Mouse (Mus musculus) heart, adult 11 months (tissue): ENCODE measurements around the gene Polr3h.

ENCODE experiments used
- DNase-seq: peaks from one replicate; pipeline ENCODE4 v3.0.0; 2022

Polr3h gene

DNA sequence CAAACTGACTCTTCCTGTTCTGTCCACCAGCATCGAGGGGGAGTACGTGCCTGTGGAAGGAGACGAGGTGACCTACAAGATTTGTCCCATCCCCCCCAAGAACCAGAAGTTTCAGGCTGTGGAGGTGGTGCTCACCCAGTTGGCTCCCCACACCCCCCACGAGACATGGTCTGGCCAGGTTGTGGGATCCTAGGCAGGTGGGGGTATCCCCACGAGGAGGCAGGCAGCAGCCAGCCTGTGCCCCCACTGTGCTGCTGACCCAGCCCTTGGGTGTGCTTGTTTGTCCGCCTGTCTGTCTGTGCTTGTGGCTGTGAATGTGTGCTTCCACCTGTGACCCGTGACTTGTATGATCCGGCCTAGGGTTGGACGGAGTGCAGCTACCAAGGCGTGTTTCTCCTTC is 23.0 kb upstream of the Polr3h start:
- peak; percentile 85 for DNase-seq

DNA sequence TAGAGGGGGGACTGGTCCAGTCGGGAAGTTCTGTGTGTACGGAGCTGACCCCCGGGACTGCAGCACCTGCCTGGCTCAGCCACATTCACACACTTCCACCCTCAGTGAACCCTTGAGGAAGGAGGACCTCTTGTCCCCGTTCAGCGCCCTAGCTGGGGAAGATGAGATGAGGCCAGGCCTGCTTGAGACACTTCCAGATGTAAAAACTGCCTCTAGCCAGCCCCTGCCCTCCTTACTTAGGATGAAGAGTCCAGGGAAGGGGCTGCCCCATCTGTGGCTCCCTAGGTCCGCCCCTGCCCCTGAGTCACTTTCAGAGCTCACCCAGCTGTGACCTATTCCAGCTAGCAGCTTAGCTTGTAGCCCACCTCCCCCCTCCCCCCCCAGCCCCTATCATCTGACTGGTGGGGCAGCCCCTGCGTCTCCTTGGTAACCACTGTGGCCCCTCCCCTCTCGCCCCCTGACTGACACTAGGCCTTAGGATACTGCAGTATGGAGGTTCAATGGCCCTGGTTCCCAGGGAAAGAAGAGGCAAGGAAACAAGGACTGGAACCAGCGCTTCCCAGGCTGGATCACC is 17.2 kb upstream of the Polr3h start:
- no peak for DNase-seq

DNA sequence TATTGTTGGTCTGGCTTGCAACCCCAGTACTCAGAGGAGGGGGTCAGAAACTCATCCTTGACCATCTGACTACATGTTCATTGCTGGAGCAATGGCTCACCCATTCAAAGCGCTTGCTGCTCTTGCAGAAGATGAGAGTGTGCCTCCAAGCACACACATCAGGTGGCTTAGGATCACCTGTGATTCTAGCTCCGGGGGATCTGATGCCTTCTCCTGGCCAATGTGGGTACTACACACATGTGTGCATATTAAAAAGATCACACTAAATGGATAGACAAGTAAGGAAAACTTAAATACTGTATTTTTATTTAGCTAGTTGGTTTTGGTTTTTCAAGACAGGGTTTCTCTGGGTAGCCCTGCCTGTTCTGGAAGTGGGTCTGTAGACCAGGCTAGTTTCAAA is 15.0 kb upstream of the Polr3h start:
- no peak for DNase-seq

GRCm38 (mm10) chr15:81940219-81940618 is 14.2 kb upstream of the Polr3h start:
- peak; percentile 85 for DNase-seq

DNA sequence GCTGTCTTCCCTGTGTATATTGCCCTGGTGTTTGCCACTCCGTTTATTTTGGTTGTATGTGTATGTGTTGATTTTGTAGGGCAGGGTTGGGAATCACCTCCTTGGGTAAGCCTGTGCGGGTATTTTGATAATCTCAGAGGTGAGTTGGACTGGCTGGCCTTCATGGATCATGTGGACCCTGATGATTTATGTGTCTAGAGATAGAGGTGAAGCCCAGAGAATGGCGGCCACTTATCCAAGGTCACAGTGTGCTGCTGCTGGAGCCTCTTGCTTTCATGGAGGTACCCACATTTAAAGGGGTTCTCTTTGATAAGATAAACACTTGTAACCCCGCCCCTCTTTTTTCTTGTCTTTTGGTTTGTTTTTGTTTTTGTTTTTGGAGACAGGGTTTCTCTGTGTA is 13.7 kb upstream of the Polr3h start:
- DNase-seq, result peak; percentile 91

DNA sequence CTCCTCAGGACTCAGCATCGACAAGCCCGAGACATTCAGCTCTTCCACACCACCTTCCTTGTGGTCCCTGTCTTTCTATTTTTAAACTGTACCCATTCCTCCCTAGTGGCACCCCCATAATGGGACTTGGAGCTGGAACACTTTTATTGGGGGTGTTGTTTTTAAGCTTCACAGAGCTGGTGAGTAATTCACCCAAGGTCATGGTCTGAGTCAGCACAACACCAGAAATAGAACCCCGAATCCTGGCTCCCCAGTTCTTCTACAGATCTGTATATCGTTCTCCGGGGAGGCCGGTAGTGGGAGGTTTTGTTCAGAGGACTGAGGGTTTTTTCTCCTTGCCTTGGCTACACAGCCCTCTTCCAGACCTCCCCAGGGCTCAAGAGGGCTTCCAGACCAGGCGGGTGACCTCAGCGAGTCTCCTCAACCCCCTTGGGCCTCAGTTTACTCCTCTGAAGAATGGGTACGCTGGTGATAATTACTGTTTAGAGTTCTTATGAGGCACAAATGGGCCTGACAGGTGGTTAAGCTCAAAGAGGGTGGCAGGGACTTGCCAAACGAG is 13.2 kb upstream of the Polr3h start:
- DNase-seq, result peak; percentile 89

GRCm38 (mm10) chr15:81938246-81938645 is 12.2 kb upstream of the Polr3h start:
- DNase-seq, result peak; percentile 93

- peak; percentile 98 for DNase-seq
Observed at GRCm38 (mm10) chr15:81937098-81937972, 11.3 kb upstream of the Polr3h start.

- DNase-seq, result peak; percentile 95
Observed at GRCm38 (mm10) chr15:81936679-81937078, 10.6 kb upstream of the Polr3h start, which contains the start of gene Csdc2. Csdc2 (plus strand) TSS chr15:81936759.

- no peak for DNase-seq
Observed at GRCm38 (mm10) chr15:81935869-81936637, 10.0 kb upstream of the Polr3h start.

GRCm38 (mm10) chr15:81933986-81934385 is 7.9 kb upstream of the Polr3h start:
- peak; percentile 84 for DNase-seq

DNA sequence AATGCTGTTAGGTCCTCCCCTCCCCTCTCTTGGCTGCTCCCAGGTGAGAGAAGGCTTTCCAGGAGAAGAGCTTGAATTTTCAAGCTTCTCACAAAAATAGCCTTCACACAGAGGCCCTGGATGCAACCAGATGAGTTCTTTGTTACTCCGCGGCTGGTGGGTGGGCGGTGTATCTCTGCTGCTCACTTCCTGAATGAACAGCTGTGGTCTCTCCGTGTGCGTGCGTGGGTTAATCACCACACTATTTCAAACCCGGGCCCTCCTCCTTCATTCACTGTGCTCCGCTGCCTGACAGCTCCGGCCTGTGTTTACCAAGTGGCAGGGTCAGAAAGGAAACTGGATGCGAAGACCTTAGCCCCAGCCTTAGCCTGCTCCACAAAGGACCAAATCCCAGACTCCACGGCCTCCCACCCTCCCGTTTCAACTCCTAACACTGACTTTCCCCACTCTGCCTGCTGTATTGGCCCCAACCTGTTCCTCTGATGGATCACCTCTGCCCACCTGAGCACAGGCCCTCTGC is 7.0 kb upstream of the Polr3h start:
- peak; percentile 93 for DNase-seq

DNA sequence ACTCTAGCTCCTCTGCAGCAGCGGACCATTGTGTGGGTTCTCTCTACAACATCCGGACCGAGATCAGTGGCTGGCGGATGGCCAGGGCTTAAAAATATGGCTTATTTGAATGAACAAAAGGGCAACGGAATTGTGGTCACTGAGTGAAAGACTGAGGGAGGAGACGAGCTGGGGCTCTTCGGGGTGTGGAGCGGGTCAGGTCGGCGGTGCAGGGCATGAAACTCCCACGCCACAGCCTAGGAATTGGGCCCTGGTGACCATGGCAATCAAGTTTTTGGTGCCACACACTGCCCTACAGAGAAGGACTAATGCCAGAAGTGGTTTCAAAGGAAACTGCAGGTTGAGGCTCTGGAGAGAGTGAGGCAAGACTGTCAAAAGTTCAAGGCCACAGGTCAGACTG is 2.2 kb upstream of the Polr3h start:
- peak; percentile 94 for DNase-seq

GRCm38 (mm10) chr15:81927741-81928140 is 1.7 kb upstream of the Polr3h start:
- DNase-seq, result no peak

DNA sequence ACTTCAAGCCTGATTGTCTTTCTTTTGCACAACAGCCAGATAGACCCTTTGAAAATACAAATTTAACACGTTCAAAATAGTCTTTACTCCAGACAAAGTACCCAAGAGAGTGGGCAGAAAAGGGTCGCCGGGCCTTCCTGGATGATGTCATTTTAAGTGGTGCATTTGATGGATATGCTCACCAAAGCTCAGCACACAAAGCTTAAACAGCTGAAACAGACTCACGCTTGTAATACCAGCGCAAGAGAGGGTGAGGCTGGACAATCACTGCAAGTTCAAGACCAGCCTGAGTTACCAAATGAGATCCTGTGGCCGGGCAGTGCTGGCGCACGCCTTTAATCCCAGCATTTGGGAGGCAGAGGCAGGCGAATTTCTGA is 394 bp upstream of the Polr3h start:
- DNase-seq, result no peak

DNA sequence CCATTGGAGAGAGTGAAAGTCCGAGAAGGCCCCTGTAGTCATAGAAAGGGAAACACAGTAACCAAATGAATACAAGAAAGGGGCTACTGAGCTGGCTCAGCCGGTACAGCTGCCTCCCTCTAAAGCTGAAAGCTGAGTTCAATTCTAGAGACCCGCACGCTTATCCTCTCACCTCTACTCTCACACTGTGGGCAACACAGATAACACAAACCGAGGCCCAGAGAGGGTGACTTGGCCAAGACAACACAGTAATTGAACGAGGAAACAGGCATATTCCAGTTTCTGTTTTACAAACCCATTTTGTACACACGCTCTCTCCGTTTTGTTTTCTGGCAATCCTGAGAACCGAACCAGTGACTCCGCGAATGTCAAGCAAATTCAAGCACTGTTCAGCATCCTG is 1.1 kb downstream of the Polr3h start:
- DNase-seq, result peak; percentile 88

DNA sequence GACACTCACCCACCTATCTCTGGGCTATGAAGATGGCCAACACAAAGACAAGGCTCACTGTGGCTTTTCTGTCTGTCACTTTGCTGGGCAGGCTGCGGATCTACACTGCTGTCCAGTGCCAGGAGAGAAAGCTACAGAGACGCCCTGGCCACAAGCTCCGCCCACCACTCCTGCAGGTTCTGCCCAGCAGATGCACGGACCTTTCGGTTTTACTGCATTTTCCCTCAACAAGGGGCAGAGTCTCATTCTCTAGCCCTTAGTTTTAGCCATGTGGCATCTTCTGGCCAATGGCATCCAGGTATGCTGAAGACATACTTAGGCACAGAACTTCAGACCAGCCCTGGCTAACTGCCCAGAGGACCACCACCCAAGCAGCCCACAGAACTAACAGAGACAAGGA is 4.8 kb downstream of the Polr3h start:
- DNase-seq, result peak; percentile 89

DNA sequence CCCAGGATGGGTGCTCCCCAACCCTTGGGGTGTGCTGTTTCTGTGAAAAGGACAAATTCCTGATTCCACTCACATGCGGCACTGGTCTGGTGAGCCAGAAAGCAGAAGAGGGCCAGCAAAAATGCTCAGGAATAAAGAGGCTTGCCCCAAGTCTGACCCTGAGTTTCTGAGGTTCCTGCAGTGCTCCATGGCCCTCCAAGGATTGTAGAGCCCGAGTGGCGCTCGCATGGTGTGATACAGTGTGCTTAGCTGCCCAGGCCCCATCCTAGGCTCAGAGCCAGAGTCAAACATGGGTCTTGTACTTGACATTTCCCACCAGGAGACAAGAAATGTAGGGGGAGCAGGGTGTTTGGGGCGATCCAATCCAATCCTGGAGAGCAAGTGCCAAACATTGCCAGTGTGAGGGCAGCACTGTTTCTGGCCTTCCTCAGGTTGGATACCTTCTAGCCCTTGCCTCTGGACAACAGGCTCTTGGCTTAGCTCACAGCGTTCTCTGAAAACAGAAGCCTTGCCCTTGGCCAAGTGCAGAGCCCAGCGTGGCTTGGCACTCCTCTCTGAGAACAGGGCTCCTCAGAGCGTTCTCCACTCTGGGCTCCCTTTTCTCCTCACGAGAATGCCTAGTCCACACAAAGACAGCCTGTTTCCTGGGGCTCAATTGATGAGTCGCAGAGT is 5.4 kb downstream of the Polr3h start:
- DNase-seq, result peak; percentile 86

- DNase-seq, result peak; percentile 91
Observed at GRCm38 (mm10) chr15:81919062-81919461, 7.0 kb downstream of the Polr3h start.

- peak; percentile 95 for DNase-seq
Observed at GRCm38 (mm10) chr15:81917621-81918463, 8.2 kb downstream of the Polr3h start.

- peak; percentile 92 for DNase-seq
Observed at GRCm38 (mm10) chr15:81917201-81917600, 8.8 kb downstream of the Polr3h start.

GRCm38 (mm10) chr15:81915663-81916062 is 10.4 kb downstream of the Polr3h start:
- DNase-seq, result peak; percentile 94
